Mouse (Mus musculus): ENCODE measurements around the gene Ehmt1.

The Ehmt1 gene

DNA sequence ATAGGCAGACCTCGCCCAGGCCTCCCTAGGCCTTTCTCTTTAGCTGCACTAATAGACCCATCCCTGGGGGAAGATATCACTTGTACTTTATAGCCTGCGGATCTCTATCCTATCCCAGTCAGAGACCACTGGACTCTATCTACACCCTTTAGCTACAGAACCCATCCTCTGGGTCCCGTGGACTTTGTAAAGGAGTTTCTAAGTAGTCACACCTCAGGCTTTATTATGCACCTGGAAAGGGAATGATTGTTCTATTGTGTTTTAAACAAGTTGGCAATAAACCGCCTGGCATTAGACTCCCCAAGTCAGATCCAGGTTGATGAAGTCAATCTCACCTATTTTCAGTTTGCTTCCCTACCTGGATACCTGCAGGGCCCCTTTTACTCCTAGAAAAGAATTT lies 7.2 kb downstream of the Ehmt1 start:
- DNase-seq (ENCODE audit: low spot score), result no peak

GRCm38 (mm10) chr2:24910481-24910880 lies 8.9 kb downstream of the Ehmt1 start:
- DNase-seq (ENCODE audit: low spot score), result no peak

GRCm38 (mm10) chr2:24905653-24906155 lies 13.7 kb downstream of the Ehmt1 start:
- DNase-seq (ENCODE audit: low spot score), result no peak

DNA sequence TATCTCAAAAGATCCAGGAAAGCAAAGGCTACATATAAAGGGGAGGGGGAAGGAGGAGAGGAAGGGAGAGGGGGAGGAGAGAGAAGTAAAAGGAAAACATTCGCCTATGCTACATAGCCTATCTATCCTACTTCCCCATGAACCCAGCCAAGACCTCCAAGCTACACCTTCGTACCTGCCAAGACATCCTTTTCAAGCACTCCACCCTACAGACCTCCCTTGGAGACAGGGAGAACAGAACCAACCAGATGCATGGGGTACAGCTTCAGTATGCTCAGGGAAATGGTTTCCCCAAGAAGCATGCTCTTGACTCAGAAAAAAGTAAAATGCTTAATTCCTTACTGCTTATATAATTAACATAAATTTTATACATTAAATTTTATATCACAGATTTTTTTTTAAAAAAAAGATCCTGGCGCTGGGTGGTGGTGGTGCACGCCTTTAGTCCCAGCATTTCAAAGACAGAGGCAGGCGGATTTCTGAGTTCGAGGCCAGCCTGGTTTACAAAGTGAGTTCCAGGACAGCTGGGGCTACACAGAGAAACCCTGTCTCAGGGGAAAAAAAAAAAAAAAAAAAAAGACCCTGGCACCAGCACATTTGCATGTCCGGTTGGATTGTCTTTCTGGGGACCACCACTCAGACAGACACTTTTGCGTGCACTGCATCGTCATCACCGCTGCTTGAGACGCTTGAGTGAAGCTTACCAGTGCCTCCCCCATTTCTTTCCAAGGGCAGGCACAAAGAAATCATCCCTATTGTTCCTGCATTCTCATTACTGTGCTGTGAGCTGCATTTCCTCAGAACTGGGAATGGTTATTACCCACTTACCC lies 14.4 kb downstream of the Ehmt1 start:
- DNase-seq (ENCODE audit: low spot score), result no peak

DNA sequence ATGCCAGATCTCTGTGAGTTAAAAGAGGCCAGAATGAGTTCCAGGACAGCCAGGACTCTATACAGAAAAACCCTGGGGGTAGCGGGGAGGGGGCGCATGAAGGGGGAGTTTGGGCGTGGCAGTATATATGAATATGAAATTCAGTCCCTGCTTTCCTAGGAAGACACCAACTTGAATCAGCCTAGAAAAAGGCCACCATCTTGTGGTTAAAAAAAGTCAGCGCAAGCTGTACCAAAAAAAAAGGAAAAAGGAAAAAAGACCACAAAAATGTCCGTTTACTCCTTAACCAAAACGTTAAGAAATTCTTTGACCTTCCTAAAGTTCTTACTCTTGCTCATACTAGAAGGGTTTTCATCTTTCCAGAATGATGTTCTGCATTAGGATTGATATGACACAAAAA lies 16.4 kb downstream of the Ehmt1 start:
- no peak for DNase-seq (ENCODE audit: low spot score)

DNA sequence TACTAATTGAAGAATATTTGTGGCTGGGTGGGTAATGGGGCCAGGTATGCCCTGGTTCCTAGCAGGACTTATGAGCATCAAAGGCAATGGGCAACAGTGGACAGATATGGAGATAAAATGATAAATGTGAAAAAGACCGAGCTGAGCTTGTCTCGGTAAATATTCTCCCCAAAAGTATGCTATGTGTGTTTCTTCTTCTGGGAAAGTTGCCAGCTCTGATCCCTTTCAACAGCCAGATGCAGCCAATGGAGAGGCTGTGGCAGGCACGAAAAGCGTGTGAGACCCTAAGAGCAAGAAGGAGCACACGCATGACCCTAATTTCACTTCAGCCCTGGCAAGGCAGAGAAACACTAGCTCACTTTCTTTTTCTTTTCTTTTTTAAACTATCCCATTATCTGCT lies 18.4 kb downstream of the Ehmt1 start:
- no peak for DNase-seq (ENCODE audit: low spot score)

DNA sequence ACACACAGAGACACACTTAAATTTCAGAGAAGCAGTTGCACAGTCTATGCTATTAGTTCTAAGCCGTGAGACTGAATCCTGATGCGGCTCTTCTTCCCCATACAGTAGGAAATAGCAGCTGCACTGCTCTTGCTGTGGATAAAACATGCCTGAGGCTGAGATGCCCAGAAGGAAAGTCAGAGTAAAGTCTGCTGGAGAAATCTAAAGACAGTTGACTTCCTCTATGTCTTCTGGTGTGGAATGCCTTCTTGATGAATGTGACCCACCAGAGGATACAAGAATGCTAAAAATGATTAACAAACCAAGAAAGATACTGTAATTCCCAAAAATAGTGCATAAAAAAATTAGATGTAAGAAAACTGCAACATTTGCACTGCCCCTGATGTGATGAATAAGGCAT lies 20.1 kb downstream of the Ehmt1 start:
- DNase-seq (ENCODE audit: low spot score), result no peak

- DNase-seq (ENCODE audit: low spot score), result no peak
These were observed 22.7 kb downstream of the Ehmt1 start for GRCm38 (mm10) chr2:24896761-24897160.

GRCm38 (mm10) chr2:24894211-24894610 lies 25.2 kb downstream of the Ehmt1 start:
- DNase-seq (ENCODE audit: low spot score), result no peak

DNA sequence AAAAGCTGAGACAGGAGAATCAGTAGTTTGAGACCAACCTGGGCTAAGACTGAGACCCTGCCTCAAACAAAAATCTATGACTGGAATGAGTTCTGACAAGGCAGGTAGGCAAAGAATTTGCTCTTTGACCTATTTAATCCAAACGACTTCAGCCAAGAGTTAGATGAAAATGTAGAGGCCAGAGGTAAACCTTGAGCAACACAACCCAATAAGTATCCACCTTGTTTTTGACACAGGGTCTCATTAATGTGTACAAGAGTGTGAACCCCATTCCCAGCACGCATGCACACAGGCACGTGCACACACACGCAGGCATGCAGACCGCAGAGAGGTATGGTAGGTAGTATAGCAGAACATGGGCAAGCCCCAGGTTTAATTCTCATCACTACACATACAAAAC lies 27.1 kb downstream of the Ehmt1 start:
- DNase-seq (ENCODE audit: low spot score), result no peak

GRCm38 (mm10) chr2:24890541-24891447 lies 28.6 kb downstream of the Ehmt1 start:
- no peak for DNase-seq (ENCODE audit: low spot score)

- DNase-seq (ENCODE audit: low spot score), result no peak
These were observed 30.5 kb downstream of the Ehmt1 start for GRCm38 (mm10) chr2:24888895-24889294.

GRCm38 (mm10) chr2:24880686-24881085 lies 38.7 kb downstream of the Ehmt1 start:
- DNase-seq (ENCODE audit: low spot score), result no peak

- no peak for DNase-seq (ENCODE audit: low spot score)
These were observed 48.5 kb downstream of the Ehmt1 start for GRCm38 (mm10) chr2:24870952-24871351.

- no peak for DNase-seq (ENCODE audit: low spot score)
These were observed 56.4 kb downstream of the Ehmt1 start for GRCm38 (mm10) chr2:24863010-24863409.

DNA sequence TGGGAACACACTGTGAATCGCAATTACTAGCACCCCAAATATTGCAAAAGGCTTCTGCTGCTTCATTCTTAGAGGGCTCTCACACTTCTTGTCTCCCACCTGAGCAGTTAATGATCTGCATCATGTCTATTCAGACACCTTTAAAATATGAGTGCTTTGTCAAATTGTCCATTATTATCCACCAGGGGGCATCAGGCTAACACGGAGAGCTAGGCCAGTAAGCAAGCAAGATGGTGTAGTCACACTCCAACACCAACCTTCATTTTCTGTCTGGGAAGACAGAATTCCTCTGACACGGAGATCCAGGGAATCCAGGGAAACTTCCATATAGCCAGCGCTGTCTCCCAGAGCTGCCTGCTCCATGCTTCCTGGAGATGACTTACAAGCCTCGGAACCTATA lies 67.0 kb downstream of the Ehmt1 start:
- DNase-seq (ENCODE audit: low spot score), result no peak

GRCm38 (mm10) chr2:24846557-24846956 lies 72.9 kb downstream of the Ehmt1 start:
- DNase-seq (ENCODE audit: low spot score), result no peak

- no peak for DNase-seq (ENCODE audit: low spot score)
These were observed 74.2 kb downstream of the Ehmt1 start for GRCm38 (mm10) chr2:24845256-24845655.

DNA sequence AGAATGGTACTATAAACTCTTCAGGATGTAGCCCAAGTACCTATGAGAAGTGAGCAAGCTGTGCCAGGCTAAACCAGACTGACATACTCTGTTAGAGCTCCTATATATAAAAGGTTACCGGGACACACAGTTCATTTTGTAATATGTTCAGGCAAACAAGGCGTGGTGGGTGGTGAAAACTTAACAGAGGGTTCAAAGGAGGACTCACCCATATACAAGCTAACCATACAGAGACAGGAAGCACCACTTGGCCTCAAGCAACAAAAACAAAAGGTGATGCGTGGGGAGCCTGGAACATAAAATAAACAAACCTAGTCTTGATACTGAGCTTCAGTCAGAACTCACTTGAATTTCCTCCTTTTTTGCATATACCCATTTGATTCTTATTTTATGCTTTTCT lies 88.8 kb downstream of the Ehmt1 start:
- DNase-seq (ENCODE audit: low spot score), result no peak

GRCm38 (mm10) chr2:24809746-24810145 lies 109.7 kb downstream of the Ehmt1 start:
- DNase-seq (ENCODE audit: low spot score), result no peak

DNA sequence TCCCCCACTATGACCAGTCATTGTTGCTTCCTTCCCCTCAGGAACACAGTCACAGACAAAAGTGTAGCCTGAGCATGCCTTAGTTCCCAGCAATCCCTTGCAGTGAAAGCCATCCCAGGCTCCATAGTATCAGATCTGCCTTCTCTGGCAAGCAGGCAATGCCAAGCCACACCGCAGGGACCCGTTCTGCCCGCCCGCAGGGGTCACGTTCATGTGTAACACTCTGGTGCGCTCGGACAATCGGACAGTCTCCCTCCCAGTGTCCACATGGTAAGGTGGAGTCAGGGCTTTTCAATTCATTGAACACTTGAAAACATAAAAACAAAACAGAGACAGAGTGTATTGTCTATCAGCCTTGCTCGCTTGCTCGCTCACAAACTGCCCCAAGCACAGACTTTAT lies 111.7 kb downstream of the Ehmt1 start:
- DNase-seq (ENCODE audit: low spot score), result no peak

GRCm38 (mm10) chr2:24807036-24807435 lies 112.4 kb downstream of the Ehmt1 start:
- DNase-seq (ENCODE audit: low spot score), result no peak

DNA sequence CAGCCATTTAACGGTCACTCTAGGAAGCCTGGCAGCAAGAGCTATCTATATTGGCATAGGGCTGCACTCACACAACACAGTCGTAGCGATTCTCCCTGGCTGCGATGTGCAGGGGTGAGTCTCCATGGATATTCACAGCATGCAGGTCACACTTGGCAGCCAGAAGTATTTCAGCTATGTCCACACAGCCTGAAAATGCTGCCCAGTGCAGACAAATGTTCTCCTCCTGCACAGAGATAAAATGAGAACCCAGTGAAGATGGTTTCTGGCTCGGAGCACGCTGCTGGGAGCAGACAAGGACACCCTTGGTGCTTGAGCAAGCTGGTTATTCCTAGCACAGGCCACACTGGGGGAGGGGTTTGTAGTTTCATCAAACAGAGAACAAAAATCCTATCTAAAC lies 113.3 kb downstream of the Ehmt1 start:
- no peak for DNase-seq (ENCODE audit: low spot score)

Measured in ovary, postnatal 10 days (tissue).